Mouse (Mus musculus) liver, embryonic 14.5 days (tissue): ENCODE measurements around the gene Adamts17.

Source experiments
- CTCF ChIP-seq: IDR thresholded peaks from 2 replicates; pipeline ENCODE4 v1.5.1; 2016; ENCODE audit warnings: antibody characterized with exemption, low read depth, control low read depth
- EP300 ChIP-seq: IDR thresholded peaks from 2 replicates; pipeline ENCODE4 v1.6.1; 2016; ENCODE audit warnings: antibody characterized with exemption, low read depth

- TF ChIP-seq CTCF (no peak), EP300 (no peak)
Measured at GRCm38 (mm10) chr7:66970235-66970634, 130.7 kb downstream of the Adamts17 start.
